Mouse (Mus musculus) spleen, adult 18-20 months (tissue): ENCODE measurements around the gene Dlx2.
A peak's percentile ranks its signal among the peaks of the same experiment; 100 is the strongest.

Experiments used
- DNase-seq, 2 experiments: peaks; one replicate each; pipeline ENCODE4 v3.0.0; 2022; ENCODE audit warnings: mixed read lengths in 2 of 2

Dlx2 gene

GRCm38 (mm10) chr2:71546640-71547071 is at the start of gene Dlx2:
TSS of gene Dlx2 (minus strand) at chr2:71546754.
- DNase-seq, result no peak

DNA sequence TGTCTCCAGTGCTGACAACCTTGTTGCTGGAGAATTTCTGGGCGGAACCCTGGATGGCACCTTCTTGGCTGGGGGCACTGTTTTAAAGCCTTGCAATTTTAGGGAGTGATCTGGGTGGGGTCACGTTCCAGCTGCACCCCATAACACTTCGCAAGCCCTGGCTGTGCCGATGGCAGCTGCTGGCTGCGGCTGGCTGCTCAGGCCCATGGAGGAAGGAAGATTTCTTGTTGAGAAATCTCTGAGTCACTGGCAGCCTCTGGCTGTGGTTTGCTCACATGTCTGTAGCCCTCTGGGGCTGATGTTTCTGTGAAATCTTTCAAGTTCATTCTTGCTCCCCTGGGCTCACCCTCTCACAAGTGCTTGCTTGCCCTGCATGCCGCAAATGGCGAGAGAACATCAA is 47.9 kb upstream of the Dlx2 start:
- no peak for DNase-seq

GRCm38 (mm10) chr2:71589114-71589513 is 42.6 kb upstream of the Dlx2 start:
- DNase-seq, result no peak

- no peak for DNase-seq
Measured at GRCm38 (mm10) chr2:71581488-71581887, 34.9 kb upstream of the Dlx2 start.

DNA sequence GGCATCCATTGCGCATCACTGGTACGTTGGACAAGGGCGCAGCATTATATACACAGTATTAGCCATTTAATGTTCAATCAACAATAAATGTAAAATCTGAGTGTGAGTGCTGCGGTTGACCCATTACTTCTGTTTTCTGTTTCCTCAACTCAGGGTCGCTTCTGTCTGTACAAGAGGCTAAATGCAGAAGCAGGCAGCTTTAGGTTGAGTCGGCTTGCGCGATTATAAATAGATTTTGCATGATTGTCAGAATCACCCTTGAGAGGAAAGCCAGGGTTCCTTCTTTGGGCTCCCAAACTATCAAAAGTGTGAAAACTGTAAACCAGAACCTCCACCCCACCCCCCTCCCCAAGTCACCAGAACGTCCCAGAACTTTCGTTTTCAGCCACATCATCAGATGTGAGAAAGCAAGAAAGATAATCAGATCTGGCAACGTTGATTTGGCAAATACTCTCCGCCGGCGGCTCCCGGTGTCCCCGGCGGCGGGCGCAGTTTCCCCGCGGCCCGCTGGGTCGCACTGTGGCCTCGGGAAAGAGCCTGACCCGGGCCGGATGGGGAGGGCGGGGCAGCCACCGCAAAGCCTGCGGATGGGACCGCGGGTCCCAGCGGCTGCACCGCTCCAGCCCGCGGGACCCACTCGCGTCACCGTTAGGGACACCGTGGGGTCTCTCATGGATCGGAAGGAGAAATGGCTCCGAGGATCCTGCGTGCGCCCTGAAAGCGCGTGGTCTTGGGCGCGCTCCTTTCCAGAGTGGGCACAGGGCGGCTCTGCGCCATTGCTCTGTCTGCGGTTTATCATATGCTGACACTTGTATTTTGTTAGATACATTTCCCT is 34.3 kb upstream of the Dlx2 start:
- peak; percentile 16 to 59 for DNase-seq

DNA sequence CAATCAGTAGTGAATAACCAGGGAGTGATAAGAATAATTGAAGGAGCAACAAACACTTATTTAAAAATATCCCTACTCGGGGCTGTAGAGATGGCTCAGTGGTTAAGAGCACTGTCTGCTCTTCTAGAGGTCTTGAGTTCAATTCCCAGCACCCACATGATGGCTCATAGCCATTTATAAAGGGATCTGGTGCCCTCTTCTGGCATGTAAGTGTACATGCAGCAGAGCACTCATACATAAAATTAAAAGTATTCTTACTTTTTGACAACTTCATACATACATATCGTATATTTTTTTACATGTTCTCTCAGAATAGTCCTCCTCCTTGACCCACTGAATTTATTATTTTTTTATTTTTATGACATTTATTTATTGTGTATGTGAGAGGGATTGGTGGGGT is 30.5 kb upstream of the Dlx2 start:
- no peak for DNase-seq

DNA sequence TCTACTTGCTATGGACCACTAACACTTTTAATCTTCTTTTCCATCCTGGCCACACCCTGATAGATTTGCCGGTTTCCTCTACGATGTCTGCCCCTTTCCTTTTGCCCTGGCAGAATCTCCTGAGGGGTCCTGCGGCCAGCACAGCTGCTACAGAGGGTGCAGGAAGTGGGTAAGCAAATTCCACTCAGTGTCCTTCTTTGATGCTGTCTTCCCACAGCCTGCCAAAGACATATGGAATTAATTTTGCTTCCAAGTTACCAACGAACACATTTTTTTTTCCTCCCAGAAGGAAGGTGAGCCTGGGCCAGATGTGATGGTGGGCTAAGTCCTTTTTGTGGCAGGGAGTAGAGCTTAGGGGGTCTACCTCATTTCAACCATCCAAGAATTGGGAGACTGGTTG is 27.2 kb upstream of the Dlx2 start:
- no peak for DNase-seq

GRCm38 (mm10) chr2:71566466-71566865 is 19.9 kb upstream of the Dlx2 start:
- no peak for DNase-seq

GRCm38 (mm10) chr2:71556071-71556470 is 9.5 kb upstream of the Dlx2 start:
- DNase-seq, result no peak

GRCm38 (mm10) chr2:71551704-71552103 is 5.2 kb upstream of the Dlx2 start:
- no peak for DNase-seq

DNA sequence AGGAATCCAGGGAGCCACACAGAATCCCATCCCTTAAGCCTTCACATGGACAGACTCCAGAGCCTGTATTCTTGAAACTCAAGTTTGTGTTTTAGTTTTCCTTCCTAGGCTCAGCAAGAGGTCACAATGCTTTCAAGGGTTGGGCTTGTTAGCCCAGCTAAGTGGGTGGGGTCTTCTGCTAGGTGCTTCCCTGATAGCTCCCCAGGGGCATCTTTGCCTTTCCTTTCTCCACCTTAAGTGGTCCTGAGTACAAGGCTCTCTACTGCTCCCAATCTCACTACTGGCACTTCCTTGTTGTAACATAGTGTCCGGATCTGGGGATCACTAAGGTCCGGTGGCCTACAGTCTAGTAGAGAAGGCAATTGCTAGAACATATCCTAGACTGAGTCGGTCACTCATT is 3.8 kb upstream of the Dlx2 start:
- no peak for DNase-seq

DNA sequence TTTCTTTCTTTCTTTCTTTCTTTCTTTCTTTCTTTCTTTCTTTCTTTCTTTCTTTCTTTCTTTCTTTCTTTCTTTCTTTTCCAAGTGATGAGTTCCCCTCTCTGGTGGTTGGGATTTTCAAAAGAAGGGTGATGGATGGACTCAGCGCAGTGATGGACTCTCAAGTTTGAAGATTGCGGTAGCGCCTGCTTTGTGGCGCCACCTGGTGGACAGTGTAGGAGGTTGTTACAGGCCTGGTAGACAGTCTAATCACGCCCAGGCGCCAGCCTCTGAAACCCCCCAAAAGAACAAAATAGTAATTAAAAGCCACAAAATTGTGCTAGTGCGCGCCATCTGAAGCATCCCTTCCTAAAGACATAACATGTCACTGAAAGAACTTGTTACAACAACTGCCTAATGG is 1.3 kb upstream of the Dlx2 start:
- DNase-seq, result peak; percentile 45 to 74

GRCm38 (mm10) chr2:71545882-71546639 is 493 bp downstream of the Dlx2 start:
- peak in 1 of 2 experiments; percentile 40 for DNase-seq

GRCm38 (mm10) chr2:71545401-71545881 is 1.1 kb downstream of the Dlx2 start:
- DNase-seq, result no peak

GRCm38 (mm10) chr2:71544391-71545285 is 1.9 kb downstream of the Dlx2 start:
- no peak for DNase-seq

DNA sequence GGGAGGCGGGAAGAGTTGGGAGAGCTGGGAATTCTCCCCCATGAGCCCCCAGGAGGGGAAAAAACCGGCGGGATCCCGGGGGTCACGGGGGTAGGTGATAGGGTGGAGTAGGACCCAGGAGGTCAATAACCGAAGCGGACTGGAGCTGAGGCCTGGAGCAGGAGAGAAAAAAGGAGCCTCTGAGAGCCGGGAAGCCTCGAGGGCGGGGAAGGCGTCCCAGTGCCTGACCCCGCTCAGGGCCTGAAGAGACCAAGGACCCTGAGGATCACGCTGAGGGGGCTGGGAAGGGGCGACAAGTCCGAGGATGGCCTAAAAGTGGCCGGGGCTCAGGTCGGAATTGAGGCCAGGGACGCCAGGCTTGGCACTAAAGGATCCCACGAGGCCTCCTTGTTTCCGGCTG is 2.6 kb downstream of the Dlx2 start:
- DNase-seq, result no peak

- DNase-seq, result no peak
Measured at GRCm38 (mm10) chr2:71543531-71543930, 3.0 kb downstream of the Dlx2 start.

DNA sequence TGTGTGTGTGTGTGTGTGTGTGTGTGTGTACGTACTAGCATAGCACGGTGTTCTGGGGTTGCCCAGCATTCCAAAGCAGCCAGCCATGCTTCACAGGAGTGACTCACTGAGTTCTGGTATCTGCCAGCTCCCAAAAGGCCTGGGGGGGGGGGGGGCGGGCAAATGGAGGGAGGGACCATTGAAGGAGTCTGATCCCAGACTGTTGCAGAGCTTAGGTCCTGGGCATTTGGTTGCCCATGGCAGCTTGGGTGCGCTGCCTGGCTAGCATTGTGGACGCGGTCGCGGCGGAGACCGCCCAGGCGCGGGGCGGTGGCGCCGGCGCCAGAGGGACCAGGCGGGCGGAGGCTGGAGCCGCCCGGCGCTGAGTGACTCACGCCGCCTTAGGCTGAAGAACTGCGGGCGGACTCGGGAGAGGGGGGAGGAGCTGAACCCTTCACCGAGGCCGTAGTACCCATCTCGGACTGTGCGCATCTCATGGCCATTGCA is 3.7 kb downstream of the Dlx2 start:
- DNase-seq, result no peak

GRCm38 (mm10) chr2:71542227-71542815 is 4.2 kb downstream of the Dlx2 start:
- no peak for DNase-seq

- DNase-seq, result no peak
Measured at GRCm38 (mm10) chr2:71541418-71542226, 4.9 kb downstream of the Dlx2 start.
